Mouse (Mus musculus): Measurements from ENCODE around the gene Hcar2.

DNA sequence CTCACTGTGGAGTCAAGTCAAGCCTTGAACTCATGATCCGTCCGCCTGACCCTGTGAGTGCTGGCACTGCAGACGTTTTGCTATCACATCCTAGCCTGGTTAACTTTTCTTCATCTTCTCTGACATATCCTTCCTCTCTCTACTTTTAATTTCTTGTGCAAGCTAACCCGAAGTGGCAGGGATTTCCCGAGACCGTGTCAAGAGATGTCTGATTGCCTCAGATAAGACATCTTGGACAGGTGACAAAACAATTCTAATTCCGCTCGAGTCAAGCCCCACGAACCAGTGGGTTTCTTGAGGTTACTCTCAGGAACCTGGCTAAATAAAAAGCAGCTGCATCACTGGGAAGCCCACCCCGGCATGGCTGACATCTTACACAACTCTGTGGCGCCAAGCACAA is 6.5 kb downstream of the Hcar2 start:
- TF ChIP-seq CTCF (IDR thresholded peaks at IDR 0.05; ENCODE audit: borderline replicate concordance, control insufficient read depth, extremely low read depth, insufficient read depth, low read length, poor library complexity): no peak
- no peak for TF ChIP-seq POLR2A (IDR thresholded peaks at IDR 0.05; ENCODE audit: control insufficient read depth, extremely low read depth, insufficient read depth, low read length, poor library complexity)
